Mouse (Mus musculus): Measurements from ENCODE around the gene Zfp800. TPM values are rescaled to one million over a fixed set of nuclear protein-coding genes. Genes with fewer than 3 reads are reported as not detected.

Zfp800 gene
- total and polyA plus RNA-seq, 3 experiments, result 41.6 to 71.9 (median 43.2) TPM

GRCm38 (mm10) chr6:28322399-28322798 lies 75.4 kb downstream of the Zfp800 start:
- Histone ChIP-seq H3K4me1 (ENCODE audit: control insufficient read depth in 1 of 2, insufficient read depth in 2 of 2, low read length in 2 of 2) (no peaks in the 10 kb centered on the region; a peak in 1 of 4 replicates), H3K27me3 (ENCODE audit: control insufficient read depth in 1 of 2, insufficient read depth in 2 of 2, low read length in 2 of 2) (no peaks in the 10 kb centered on the region), H3K4me3 (ENCODE audit: control insufficient read depth in 1 of 2, insufficient read depth in 1 of 2, low read depth in 2 of 2, low read length in 2 of 2) (no peak overlapping the region), H3K27ac (ENCODE audit: control insufficient read depth, low read depth, low read length) (no peak overlapping the region), H3K9ac (ENCODE audit: control insufficient read depth, low read depth, low read length, poor library complexity, severe bottlenecking) (no peak overlapping the region), H3K79me2 (ENCODE audit: control insufficient read depth, insufficient read depth, low read length, poor library complexity) (no peaks in the 10 kb centered on the region), H3K36me3 (ENCODE audit: control insufficient read depth in 1 of 2, insufficient read depth in 2 of 2, low read length in 2 of 2) (no peaks in the 10 kb centered on the region; a peak in 1 of 4 replicates), H3K9me3 (replicated peaks; ENCODE audit: insufficient read depth, low read length) (no peaks in the 10 kb centered on the region)
- DNase-seq (ENCODE audit: low read depth, low spot score), result peak; percentile 35
- TF ChIP-seq ZC3H11A (IDR thresholded peaks at IDR 0.05; ENCODE audit: low read depth, low read length), result no peak

GRCm38 (mm10) chr6:28319648-28320270 lies 78.0 kb downstream of the Zfp800 start:
- no peaks in the 10 kb centered on the region for H3K79me2 ChIP-seq (ENCODE audit: control insufficient read depth, insufficient read depth, low read length, poor library complexity)
- TF ChIP-seq TBP (IDR thresholded peaks at IDR 0.05; ENCODE audit: low read depth, low read length) (no peak), ETS1 (IDR thresholded peaks at IDR 0.05; ENCODE audit: low read depth, low read length) (no peak), USF1 (IDR thresholded peaks at IDR 0.05; ENCODE audit: low read depth, low read length) (no peak), UBTF (IDR thresholded peaks at IDR 0.05; ENCODE audit: borderline replicate concordance, insufficient read depth, low read depth, low read length) (no peak), CHD1 (IDR thresholded peaks at IDR 0.05; ENCODE audit: low read depth, low read length) (no peak), EP300 (IDR thresholded peaks at IDR 0.05; ENCODE audit: low read depth in 1 of 2, low read length in 2 of 2) (no peak)
- H3K27ac ChIP-seq (ENCODE audit: control insufficient read depth, low read depth, low read length), result no peak overlapping the region
- H3K27me3 ChIP-seq (ENCODE audit: control insufficient read depth in 1 of 2, insufficient read depth in 2 of 2, low read length in 2 of 2), result no peaks in the 10 kb centered on the region
- no peaks in the 10 kb centered on the region for H3K36me3 ChIP-seq (ENCODE audit: control insufficient read depth in 1 of 2, insufficient read depth in 2 of 2, low read length in 2 of 2)
- H3K4me3 ChIP-seq (ENCODE audit: control insufficient read depth in 1 of 2, insufficient read depth in 1 of 2, low read depth in 2 of 2, low read length in 2 of 2), result no peak overlapping the region
- DNase-seq (ENCODE audit: low read depth, low spot score), result no peak
- H3K4me1 ChIP-seq (ENCODE audit: control insufficient read depth in 1 of 2, insufficient read depth in 2 of 2, low read length in 2 of 2), result no peaks in the 10 kb centered on the region
- H3K9ac ChIP-seq (ENCODE audit: control insufficient read depth, low read depth, low read length, poor library complexity, severe bottlenecking), result no peak overlapping the region
- no peaks in the 10 kb centered on the region for H3K9me3 ChIP-seq (replicated peaks; ENCODE audit: insufficient read depth, low read length)

GRCm38 (mm10) chr6:28318820-28319573 lies 78.8 kb downstream of the Zfp800 start:
- Histone ChIP-seq H3K27ac (ENCODE audit: control insufficient read depth, low read depth, low read length) (no peak overlapping the region), H3K9me3 (replicated peaks; ENCODE audit: insufficient read depth, low read length) (no peaks in the 10 kb centered on the region), H3K9ac (ENCODE audit: control insufficient read depth, low read depth, low read length, poor library complexity, severe bottlenecking) (no peak overlapping the region), H3K4me1 (ENCODE audit: control insufficient read depth in 1 of 2, insufficient read depth in 2 of 2, low read length in 2 of 2) (no peaks in the 10 kb centered on the region), H3K27me3 (ENCODE audit: control insufficient read depth in 1 of 2, insufficient read depth in 2 of 2, low read length in 2 of 2) (no peaks in the 10 kb centered on the region), H3K36me3 (ENCODE audit: control insufficient read depth in 1 of 2, insufficient read depth in 2 of 2, low read length in 2 of 2) (no peaks in the 10 kb centered on the region), H3K4me3 (ENCODE audit: control insufficient read depth in 1 of 2, insufficient read depth in 1 of 2, low read depth in 2 of 2, low read length in 2 of 2) (no peak overlapping the region), H3K79me2 (ENCODE audit: control insufficient read depth, insufficient read depth, low read length, poor library complexity) (no peaks in the 10 kb centered on the region)
- DNase-seq (ENCODE audit: low read depth, low spot score), result no peak
- TF ChIP-seq POLR2AphosphoS2 (IDR thresholded peaks at IDR 0.05; ENCODE audit: low read length) (no peak), USF2 (IDR thresholded peaks at IDR 0.05; ENCODE audit: borderline replicate concordance in 1 of 2, insufficient read depth in 1 of 2, low read depth in 1 of 2, low read length in 2 of 2) (no peak), USF1 (IDR thresholded peaks at IDR 0.05; ENCODE audit: low read depth, low read length) (no peak), MEF2A (IDR thresholded peaks at IDR 0.05; ENCODE audit: extremely low read depth, insufficient replicate concordance, low read depth, low read length, poor library complexity, severe bottlenecking) (no peak), EP300 (IDR thresholded peaks at IDR 0.05; ENCODE audit: low read depth in 1 of 2, low read length in 2 of 2) (no peak), TCF12 (IDR thresholded peaks at IDR 0.05; ENCODE audit: low read depth, low read length) (no peak), NELFE (IDR thresholded peaks at IDR 0.05; ENCODE audit: low read depth, low read length) (no peak), POLR2AphosphoS5 (IDR thresholded peaks at IDR 0.05; ENCODE audit: borderline replicate concordance, low read depth, low read length) (no peak), MXI1 (IDR thresholded peaks at IDR 0.05; ENCODE audit: low read depth, low read length) (no peak), MAX (IDR thresholded peaks at IDR 0.05; ENCODE audit: low read length) (no peak), GABPA (IDR thresholded peaks at IDR 0.05; ENCODE audit: low read depth, low read length) (no peak), UBTF (IDR thresholded peaks at IDR 0.05; ENCODE audit: borderline replicate concordance, insufficient read depth, low read depth, low read length) (no peak), MYC (IDR thresholded peaks at IDR 0.05; ENCODE audit: low read depth, low read length) (no peak), KAT2A (conservative IDR thresholded peaks at IDR 0.05; ENCODE audit: low read depth, low read length) (no peak), CHD2 (IDR thresholded peaks at IDR 0.05; ENCODE audit: low read length) (no peak), ZMIZ1 (IDR thresholded peaks at IDR 0.05; ENCODE audit: low read depth, low read length) (no peak)

Data from MEL (cell line).